Mouse (Mus musculus): ENCODE results near the gene Gm17657. TPM values are rescaled to one million over a fixed set of nuclear protein-coding genes. Genes with fewer than 3 reads are reported as not detected.

Gene Gm17657
- total and polyA plus RNA-seq, 2 experiments, result not detected

- no peak for DNase-seq (ENCODE audit: extremely low read depth, low read depth, low spot score)
These were observed 20.4 kb upstream of the Gm17657 start for GRCm38 (mm10) chr17:29569831-29570230.

GRCm38 (mm10) chr17:29568435-29568834 lies 19.0 kb upstream of the Gm17657 start:
- WGBS, result 89% methylated on average over 15 of the region's 15 CpGs
- Histone ChIP-seq H3K27ac (replicated peaks; ENCODE audit: insufficient read depth, low read depth, low read length) (no peak overlapping the region), H3K4me3 (ENCODE audit: insufficient read depth, low read depth, low read length) (no peak overlapping the region), H3K9ac (ENCODE audit: low read depth, low read length) (no peak overlapping the region), H3K27me3 (ENCODE audit: control insufficient read depth, insufficient read depth, low read length) (no peaks in the 10 kb centered on the region), H3K79me2 (ENCODE audit: control insufficient read depth, insufficient read depth, low read length) (no peaks in the 10 kb centered on the region), H3K4me1 (ENCODE audit: control insufficient read depth, insufficient read depth, low read length) (no peaks in the 10 kb centered on the region), H3K36me3 (ENCODE audit: control insufficient read depth, insufficient read depth, low read length) (peaks cover 8% of the 10 kb centered on the region; the same call in 1 of the 2 replicates)
- DNase-seq (ENCODE audit: extremely low read depth, low read depth, low spot score), result no peak
- TF ChIP-seq CTCF (IDR thresholded peaks at IDR 0.05; ENCODE audit: low read depth, low read length) (no peak), POLR2A (IDR thresholded peaks at IDR 0.05; ENCODE audit: extremely low read depth, insufficient read depth, low read length) (no peak)

More at GRCm38 (mm10) chr17:29569831-29570230, 20.4 kb upstream of the Gm17657 start:
- peaks cover 8% of the 10 kb centered on the region; the same call in 1 of the 2 replicates for H3K36me3 ChIP-seq (ENCODE audit: control insufficient read depth, insufficient read depth, low read length)
- H3K9ac ChIP-seq (ENCODE audit: low read depth, low read length), result no peak overlapping the region
- no peaks in the 10 kb centered on the region for H3K27me3 ChIP-seq (ENCODE audit: control insufficient read depth, insufficient read depth, low read length)
- H3K27ac ChIP-seq (replicated peaks; ENCODE audit: insufficient read depth, low read depth, low read length), result no peak overlapping the region
- WGBS, result 95% methylated on average over 6 of the region's 6 CpGs
- H3K79me2 ChIP-seq (ENCODE audit: control insufficient read depth, insufficient read depth, low read length), result no peaks in the 10 kb centered on the region
- H3K4me1 ChIP-seq (ENCODE audit: control insufficient read depth, insufficient read depth, low read length), result no peaks in the 10 kb centered on the region
- H3K4me3 ChIP-seq (ENCODE audit: insufficient read depth, low read depth, low read length), result no peak overlapping the region
- TF ChIP-seq CTCF (IDR thresholded peaks at IDR 0.05; ENCODE audit: low read depth, low read length) (no peak), POLR2A (IDR thresholded peaks at IDR 0.05; ENCODE audit: extremely low read depth, insufficient read depth, low read length) (no peak)

- H3K27ac ChIP-seq (replicated peaks; ENCODE audit: insufficient read depth, low read depth, low read length), result no peak overlapping the region
- no peak for DNase-seq (ENCODE audit: extremely low read depth, low read depth, low spot score)
- no peaks in the 10 kb centered on the region; the same call in 1 of the 2 replicates for H3K79me2 ChIP-seq (ENCODE audit: control insufficient read depth, insufficient read depth, low read length)
- no peak overlapping the region for H3K9ac ChIP-seq (ENCODE audit: low read depth, low read length)
- no peaks in the 10 kb centered on the region for H3K4me1 ChIP-seq (ENCODE audit: control insufficient read depth, insufficient read depth, low read length)
- WGBS, result 99% methylated on average over 5 of the region's 5 CpGs
- H3K4me3 ChIP-seq (ENCODE audit: insufficient read depth, low read depth, low read length), result no peak overlapping the region
- no peak for TF ChIP-seq POLR2A (IDR thresholded peaks at IDR 0.05; ENCODE audit: extremely low read depth, insufficient read depth, low read length)
- TF ChIP-seq CTCF (IDR thresholded peaks at IDR 0.05; ENCODE audit: low read depth, low read length), result no peak
- no peaks in the 10 kb centered on the region for H3K27me3 ChIP-seq (ENCODE audit: control insufficient read depth, insufficient read depth, low read length)
- peaks cover under 1% of the 10 kb centered on the region; the same call in 1 of the 2 replicates for H3K36me3 ChIP-seq (ENCODE audit: control insufficient read depth, insufficient read depth, low read length)
These were observed 16.1 kb upstream of the Gm17657 start for GRCm38 (mm10) chr17:29565521-29565920.

GRCm38 (mm10) chr17:29558476-29558875 lies 9.0 kb upstream of the Gm17657 start:
- Histone ChIP-seq H3K36me3 (ENCODE audit: control insufficient read depth, insufficient read depth, low read length) (no peaks in the 10 kb centered on the region), H3K4me1 (ENCODE audit: control insufficient read depth, insufficient read depth, low read length) (no peaks in the 10 kb centered on the region; the same call in 1 of the 2 replicates), H3K27ac (replicated peaks; ENCODE audit: insufficient read depth, low read depth, low read length) (no peak overlapping the region), H3K79me2 (ENCODE audit: control insufficient read depth, insufficient read depth, low read length) (peaks cover 11% of the 10 kb centered on the region; the same call in 1 of the 2 replicates), H3K9ac (ENCODE audit: low read depth, low read length) (no peak overlapping the region), H3K4me3 (ENCODE audit: insufficient read depth, low read depth, low read length) (no peak overlapping the region), H3K27me3 (ENCODE audit: control insufficient read depth, insufficient read depth, low read length) (no peaks in the 10 kb centered on the region)
- 82% methylated on average over 5 of the region's 5 CpGs for WGBS
- no peak for TF ChIP-seq CTCF (IDR thresholded peaks at IDR 0.05; ENCODE audit: low read depth, low read length)
- no peak for TF ChIP-seq POLR2A (IDR thresholded peaks at IDR 0.05; ENCODE audit: extremely low read depth, insufficient read depth, low read length)
- DNase-seq (ENCODE audit: extremely low read depth, low read depth, low spot score), result no peak

GRCm38 (mm10) chr17:29556893-29557292 lies 7.5 kb upstream of the Gm17657 start:
- no peak for DNase-seq (ENCODE audit: extremely low read depth, low read depth, low spot score)
- Histone ChIP-seq H3K9ac (ENCODE audit: low read depth, low read length) (no peak overlapping the region), H3K36me3 (ENCODE audit: control insufficient read depth, insufficient read depth, low read length) (no peaks in the 10 kb centered on the region), H3K79me2 (ENCODE audit: control insufficient read depth, insufficient read depth, low read length) (peaks cover 11% of the 10 kb centered on the region; the same call in 1 of the 2 replicates), H3K27ac (replicated peaks; ENCODE audit: insufficient read depth, low read depth, low read length) (no peak overlapping the region), H3K4me3 (ENCODE audit: insufficient read depth, low read depth, low read length) (no peak overlapping the region), H3K4me1 (ENCODE audit: control insufficient read depth, insufficient read depth, low read length) (no peaks in the 10 kb centered on the region; the same call in none of the 2 replicates), H3K27me3 (ENCODE audit: control insufficient read depth, insufficient read depth, low read length) (no peaks in the 10 kb centered on the region)
- 82% methylated on average over 7 of the region's 7 CpGs for WGBS
- TF ChIP-seq CTCF (IDR thresholded peaks at IDR 0.05; ENCODE audit: low read depth, low read length), result no peak

- Histone ChIP-seq H3K27ac (replicated peaks; ENCODE audit: insufficient read depth, low read depth, low read length) (no peak overlapping the region), H3K79me2 (ENCODE audit: control insufficient read depth, insufficient read depth, low read length) (peaks cover 11% of the 10 kb centered on the region; the same call in 1 of the 2 replicates), H3K36me3 (ENCODE audit: control insufficient read depth, insufficient read depth, low read length) (no peaks in the 10 kb centered on the region), H3K9ac (ENCODE audit: low read depth, low read length) (no peak overlapping the region), H3K27me3 (ENCODE audit: control insufficient read depth, insufficient read depth, low read length) (no peaks in the 10 kb centered on the region), H3K4me1 (ENCODE audit: control insufficient read depth, insufficient read depth, low read length) (no peaks in the 10 kb centered on the region; the same call in none of the 2 replicates), H3K4me3 (ENCODE audit: insufficient read depth, low read depth, low read length) (no peak overlapping the region)
- 51% methylated on average over 10 of the region's 10 CpGs for WGBS
- TF ChIP-seq POLR2A (IDR thresholded peaks at IDR 0.05; ENCODE audit: extremely low read depth, insufficient read depth, low read length) (no peak), CTCF (IDR thresholded peaks at IDR 0.05; ENCODE audit: low read depth, low read length) (no peak)
- no peak for DNase-seq (ENCODE audit: extremely low read depth, low read depth, low spot score)
These were observed 7.0 kb upstream of the Gm17657 start for GRCm38 (mm10) chr17:29556456-29556855.
